Mouse (Mus musculus) urinary bladder, adult 2 months (tissue): ENCODE measurements around the gene Sord. TPM values are rescaled to one million over a fixed set of nuclear protein-coding genes. Genes with fewer than 3 reads are reported as not detected.
"Not testable (repeated sequence)": the region's sequence is repeated elsewhere in the genome, so short reads cannot be mapped to it uniquely, and the experiment has no call there.

Experiments
- DNase-seq: peaks from one replicate; pipeline ENCODE4 v3.0.0; 2022; ENCODE audit warnings: low spot score
- polyA plus RNA-seq: library from polyadenylated mRNA; depleted of rRNA; stranded (reverse); fragments of >200 nt; gene quantifications from 2 replicates; pipeline ENCODE4 v1.2.3, GENCODE M21; 2012; rRNA removed

Sord gene
- 57.5 and 74.7 TPM in 2 replicates for polyA plus RNA-seq

- DNase-seq = peak; percentile 66
Observed at GRCm38 (mm10) chr2:122234611-122235288, at the start of gene Sord. TSS of gene Sord (plus strand) at chr2:122234749.

GRCm38 (mm10) chr2:122185086-122185485 is 49.5 kb upstream of the Sord start:
- DNase-seq = no peak

- no peak for DNase-seq
Observed at GRCm38 (mm10) chr2:122186106-122186505, 48.4 kb upstream of the Sord start, which contains the start of the genes Patl2 and Terb2. TSS of gene Patl2 (minus strand) at chr2:122186189. TSS of gene Terb2 (plus strand) at chr2:122186272.

GRCm38 (mm10) chr2:122186751-122187150 is 47.8 kb upstream of the Sord start:
- DNase-seq = no peak

GRCm38 (mm10) chr2:122191849-122192248 is 42.7 kb upstream of the Sord start:
- no peak for DNase-seq

GRCm38 (mm10) chr2:122194509-122194929 is 40.0 kb upstream of the Sord start:
- no peak for DNase-seq

- DNase-seq = no peak
Observed at GRCm38 (mm10) chr2:122201501-122201900, 33.0 kb upstream of the Sord start.

- DNase-seq = no peak
Observed at GRCm38 (mm10) chr2:122206440-122207107, 28.0 kb upstream of the Sord start.

GRCm38 (mm10) chr2:122210534-122211228 is 23.9 kb upstream of the Sord start:
- DNase-seq = no peak

- DNase-seq = not testable (repeated sequence)
Observed at GRCm38 (mm10) chr2:122217075-122217474, 17.5 kb upstream of the Sord start.

GRCm38 (mm10) chr2:122218234-122218633 is 16.3 kb upstream of the Sord start:
- DNase-seq = no peak

- DNase-seq = no peak
Observed at GRCm38 (mm10) chr2:122221378-122221777, 13.2 kb upstream of the Sord start.

- DNase-seq = no peak
Observed at GRCm38 (mm10) chr2:122221798-122222197, 12.8 kb upstream of the Sord start.

GRCm38 (mm10) chr2:122222272-122222671 is 12.3 kb upstream of the Sord start:
- no peak for DNase-seq

- DNase-seq = no peak
Observed at GRCm38 (mm10) chr2:122223654-122224053, 10.9 kb upstream of the Sord start.

GRCm38 (mm10) chr2:122230395-122230794 is 4.2 kb upstream of the Sord start:
- no peak for DNase-seq

GRCm38 (mm10) chr2:122231616-122232015 is 2.9 kb upstream of the Sord start:
- DNase-seq = no peak

GRCm38 (mm10) chr2:122233341-122233740 is 1.2 kb upstream of the Sord start:
- DNase-seq = no peak

GRCm38 (mm10) chr2:122233759-122234557 is 591 bp upstream of the Sord start:
- DNase-seq = peak; percentile 23

- no peak for DNase-seq
Observed at GRCm38 (mm10) chr2:122235425-122235824, 876 bp downstream of the Sord start.

GRCm38 (mm10) chr2:122236321-122236720 is 1.8 kb downstream of the Sord start:
- no peak for DNase-seq
